Mouse (Mus musculus): ENCODE results near the gene Fgfr2. TPM values are rescaled to one million over a fixed set of nuclear protein-coding genes. Genes with fewer than 3 reads are reported as not detected.

The Fgfr2 gene
- polyA plus RNA-seq, 1 experiment from 2014 or later = 86.9 TPM

DNA sequence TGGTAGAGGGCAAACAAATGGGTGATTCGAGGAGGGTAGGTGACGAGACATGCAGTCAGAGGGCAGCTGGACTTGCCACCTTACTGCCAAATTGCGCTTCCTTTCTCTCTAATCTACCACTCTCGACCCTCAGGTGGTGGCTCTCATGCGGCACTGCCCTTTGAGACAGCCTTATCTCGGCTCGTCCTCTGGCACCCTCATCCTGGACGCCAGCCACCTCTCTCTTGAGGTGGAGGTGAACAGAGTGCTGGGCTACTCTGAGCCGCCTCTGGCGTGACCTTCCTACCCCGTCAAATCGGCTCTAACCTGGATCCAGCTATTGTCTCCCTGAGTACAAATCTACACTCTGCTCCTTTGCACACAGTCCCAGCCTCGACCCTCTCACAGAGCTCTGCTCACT lies 344.5 kb downstream of the Fgfr2 start:
- Histone ChIP-seq H3K4me1 (ENCODE audit: control insufficient read depth, insufficient read depth, low read length) (peaks cover 14% of the 10 kb centered on the region), H3K36me3 (ENCODE audit: control insufficient read depth, insufficient read depth, low read length) (no peaks in the 10 kb centered on the region; the same call in 1 of the 2 replicates), H3K9ac (ENCODE audit: low read length) (no peak overlapping the region), H3K4me2 (ENCODE audit: low read depth) (no peak overlapping the region), H3K27ac (ENCODE audit: low read depth, low read length) (no peak overlapping the region), H3K4me3 (ENCODE audit: low read depth, low read length) (no peak overlapping the region), H3K9me3 (ENCODE audit: control insufficient read depth, low read length) (no peaks in the 10 kb centered on the region), H3K27me3 (ENCODE audit: control insufficient read depth, insufficient read depth, low read length) (no peaks in the 10 kb centered on the region)
- ATAC-seq (ENCODE audit: insufficient read depth, low FRiP score, low TSS enrichment) (no peak), DNase-seq (ENCODE audit: low spot score) (no peak)
- WGBS = 85% methylated on average over 13 of the region's 13 CpGs

DNA sequence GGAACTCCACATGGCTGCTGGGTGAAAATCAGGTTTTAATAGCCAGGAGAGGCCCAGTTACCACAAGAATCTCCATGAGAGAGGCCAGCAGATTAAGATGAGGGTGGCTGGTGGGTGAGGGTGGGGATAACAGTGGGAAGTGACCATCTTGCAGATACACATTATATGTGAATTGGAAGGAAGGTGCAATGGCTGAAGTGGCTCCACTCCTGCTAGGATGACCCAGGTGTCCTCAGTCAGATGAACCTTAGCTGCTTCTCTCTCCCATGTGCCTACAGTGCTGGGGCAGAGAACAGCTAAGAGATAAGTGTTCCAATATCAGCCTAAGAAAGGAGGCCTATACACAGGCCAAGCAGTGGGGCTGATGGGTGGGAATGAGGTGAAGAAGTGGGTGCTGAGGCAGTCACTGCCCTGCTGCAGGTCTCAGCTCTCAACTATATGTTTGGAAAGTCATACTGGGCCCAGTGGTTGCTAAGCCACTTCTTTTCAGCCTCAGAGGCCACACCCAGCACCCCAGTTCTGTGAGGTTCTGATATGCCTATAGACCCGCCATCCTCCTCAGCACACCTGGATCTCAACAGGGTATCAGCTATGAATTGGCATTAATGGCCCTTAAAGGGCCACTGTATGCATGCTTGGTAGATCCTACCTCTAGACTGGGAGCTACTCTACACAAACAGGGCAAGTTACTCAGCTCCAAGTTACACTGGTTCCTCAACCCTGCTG lies 345.3 kb downstream of the Fgfr2 start:
- Histone ChIP-seq H3K36me3 (ENCODE audit: control insufficient read depth, insufficient read depth, low read length) (no peaks in the 10 kb centered on the region; the same call in 1 of the 2 replicates), H3K4me2 (ENCODE audit: low read depth) (no peak overlapping the region), H3K9me3 (ENCODE audit: control insufficient read depth, low read length) (no peaks in the 10 kb centered on the region), H3K27me3 (ENCODE audit: control insufficient read depth, insufficient read depth, low read length) (no peaks in the 10 kb centered on the region), H3K27ac (ENCODE audit: low read depth, low read length) (no peak overlapping the region), H3K9ac (ENCODE audit: low read length) (no peak overlapping the region), H3K4me1 (ENCODE audit: control insufficient read depth, insufficient read depth, low read length) (peaks cover 14% of the 10 kb centered on the region), H3K4me3 (ENCODE audit: low read depth, low read length) (no peak overlapping the region)
- DNase-seq (ENCODE audit: low spot score) (no peak), ATAC-seq (ENCODE audit: insufficient read depth, low FRiP score, low TSS enrichment) (no peak)
- 77% methylated on average over 1 of the region's 1 CpGs for WGBS

DNA sequence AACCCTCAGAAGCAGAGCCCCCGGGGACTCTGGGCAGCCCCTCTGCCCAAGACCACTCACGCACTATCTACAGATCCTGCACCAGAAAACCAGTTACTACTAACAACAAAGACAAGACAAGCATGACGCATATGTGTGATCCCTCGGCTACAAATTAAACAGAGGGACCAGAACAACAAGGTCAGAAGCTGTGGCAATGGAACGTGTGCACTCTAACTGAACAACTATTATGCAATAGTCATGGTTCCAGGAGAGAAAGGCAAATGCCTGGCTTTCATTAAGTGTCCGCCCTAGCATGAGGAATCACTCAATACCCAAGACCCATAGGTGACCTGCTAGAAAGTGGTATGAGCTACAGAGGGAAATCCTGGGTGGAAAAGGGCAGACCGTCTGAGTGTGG lies 346.0 kb downstream of the Fgfr2 start:
- ATAC-seq (ENCODE audit: insufficient read depth, low FRiP score, low TSS enrichment) = no peak
- no peaks in the 10 kb centered on the region for H3K27me3 ChIP-seq (ENCODE audit: control insufficient read depth, insufficient read depth, low read length)
- H3K9me3 ChIP-seq (ENCODE audit: control insufficient read depth, low read length) = no peaks in the 10 kb centered on the region
- WGBS = 92% methylated on average over 7 of the region's 7 CpGs
- peaks cover 14% of the 10 kb centered on the region for H3K4me1 ChIP-seq (ENCODE audit: control insufficient read depth, insufficient read depth, low read length)
- H3K9ac ChIP-seq (ENCODE audit: low read length) = no peak overlapping the region
- H3K27ac ChIP-seq (ENCODE audit: low read depth, low read length) = no peak overlapping the region
- H3K36me3 ChIP-seq (ENCODE audit: control insufficient read depth, insufficient read depth, low read length) = peaks cover 2% of the 10 kb centered on the region; the same call in 1 of the 2 replicates
- no peak for DNase-seq (ENCODE audit: low spot score)
- no peak overlapping the region for H3K4me3 ChIP-seq (ENCODE audit: low read depth, low read length)
- no peak overlapping the region for H3K4me2 ChIP-seq (ENCODE audit: low read depth)

DNA sequence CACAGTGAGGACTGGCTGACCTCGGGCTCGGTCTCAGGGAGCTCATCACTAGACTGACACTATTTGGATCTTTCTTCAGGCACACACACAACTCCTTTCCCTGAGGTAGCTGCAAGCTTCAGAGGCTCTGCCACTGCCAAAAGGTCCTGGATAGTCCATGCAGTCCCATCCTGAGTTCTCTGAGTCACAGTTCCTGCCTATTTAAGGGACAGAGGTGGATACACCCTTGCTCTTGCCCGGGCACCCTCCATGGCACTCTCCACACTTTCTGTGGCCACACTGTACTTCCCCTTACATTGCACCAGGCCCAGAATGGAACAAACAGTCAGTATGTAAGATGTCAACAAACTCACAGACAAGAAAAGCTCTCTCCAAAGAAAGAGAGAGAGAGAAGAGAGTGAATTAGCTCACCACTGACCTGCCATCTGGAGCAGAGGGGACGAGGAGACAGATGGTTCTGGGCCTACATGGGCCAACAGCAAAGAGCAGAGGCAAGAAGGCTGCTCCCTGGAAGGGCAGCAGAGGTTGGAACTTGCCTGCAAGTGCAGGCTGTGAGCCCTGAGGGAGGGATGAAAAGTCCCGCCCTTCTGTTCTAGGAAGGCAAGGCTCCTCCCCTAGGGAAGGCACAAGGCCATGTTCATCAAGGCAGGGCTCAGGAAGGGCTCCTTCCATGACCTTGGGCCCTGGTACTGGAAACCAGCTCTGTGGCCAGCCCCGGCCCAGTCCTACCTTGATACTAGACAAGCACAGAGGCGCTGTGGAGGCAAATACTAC lies 346.6 kb downstream of the Fgfr2 start:
- H3K27ac ChIP-seq (ENCODE audit: low read depth, low read length) = no peak overlapping the region
- 86% methylated on average over 7 of the region's 7 CpGs for WGBS
- H3K4me1 ChIP-seq (ENCODE audit: control insufficient read depth, insufficient read depth, low read length) = peaks cover 11% of the 10 kb centered on the region
- no peaks in the 10 kb centered on the region for H3K27me3 ChIP-seq (ENCODE audit: control insufficient read depth, insufficient read depth, low read length)
- H3K36me3 ChIP-seq (ENCODE audit: control insufficient read depth, insufficient read depth, low read length) = peaks cover 2% of the 10 kb centered on the region; the same call in 1 of the 2 replicates
- DNase-seq (ENCODE audit: low spot score) (no peak), ATAC-seq (ENCODE audit: insufficient read depth, low FRiP score, low TSS enrichment) (no peak)
- no peaks in the 10 kb centered on the region for H3K9me3 ChIP-seq (ENCODE audit: control insufficient read depth, low read length)
- H3K4me2 ChIP-seq (ENCODE audit: low read depth) = no peak overlapping the region
- H3K9ac ChIP-seq (ENCODE audit: low read length) = no peak overlapping the region
- no peak overlapping the region for H3K4me3 ChIP-seq (ENCODE audit: low read depth, low read length)

DNA sequence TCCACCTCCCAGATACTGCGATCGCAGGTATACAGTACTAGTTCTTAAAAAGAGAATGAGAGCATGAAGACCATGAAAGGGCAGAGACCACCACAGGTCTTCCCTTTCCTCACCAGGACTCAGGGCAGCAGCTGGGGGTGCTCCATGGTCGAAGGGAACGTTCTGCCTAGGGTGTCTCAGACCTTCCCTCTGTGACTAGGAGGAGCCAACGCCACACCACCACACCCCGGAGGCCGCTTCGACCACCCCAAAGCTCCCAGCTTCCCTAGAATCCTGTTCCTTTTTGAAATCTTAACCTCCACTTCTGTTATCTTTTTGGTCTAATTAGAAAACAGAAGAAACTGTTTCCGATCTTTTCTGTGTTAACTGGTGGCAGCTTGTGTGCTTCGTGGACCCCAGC lies 347.2 kb downstream of the Fgfr2 start:
- H3K36me3 ChIP-seq (ENCODE audit: control insufficient read depth, insufficient read depth, low read length) = peaks cover 2% of the 10 kb centered on the region; the same call in 1 of the 2 replicates
- H3K9ac ChIP-seq (ENCODE audit: low read length) = no peak overlapping the region
- no peak for ATAC-seq (ENCODE audit: insufficient read depth, low FRiP score, low TSS enrichment)
- no peak for DNase-seq (ENCODE audit: low spot score)
- no peak overlapping the region for H3K4me2 ChIP-seq (ENCODE audit: low read depth)
- WGBS = 94% methylated on average over 10 of the region's 10 CpGs
- no peaks in the 10 kb centered on the region for H3K27me3 ChIP-seq (ENCODE audit: control insufficient read depth, insufficient read depth, low read length)
- no peak overlapping the region for H3K4me3 ChIP-seq (ENCODE audit: low read depth, low read length)
- no peaks in the 10 kb centered on the region for H3K9me3 ChIP-seq (ENCODE audit: control insufficient read depth, low read length)
- peaks cover 6% of the 10 kb centered on the region for H3K4me1 ChIP-seq (ENCODE audit: control insufficient read depth, insufficient read depth, low read length)
- H3K27ac ChIP-seq (ENCODE audit: low read depth, low read length) = no peak overlapping the region

DNA sequence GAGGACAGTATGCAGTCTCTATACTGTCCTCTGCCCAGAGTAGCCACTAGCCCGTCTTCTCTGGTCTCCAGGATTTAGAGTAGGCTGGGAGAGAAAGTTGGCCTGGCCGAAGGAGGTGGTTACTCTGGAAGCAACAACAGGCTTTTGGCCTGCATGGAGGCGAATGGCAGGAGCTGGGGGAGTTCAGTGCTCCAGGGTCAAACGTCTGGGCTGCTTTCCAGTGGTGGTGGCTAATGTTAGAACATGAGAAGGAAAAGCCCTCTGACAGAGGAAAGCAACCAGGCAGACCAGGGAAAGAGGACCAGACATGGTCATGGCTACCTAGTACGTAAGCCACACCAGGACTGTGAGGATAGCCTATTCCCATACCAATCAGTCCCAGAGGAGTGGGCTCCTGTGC lies 347.8 kb downstream of the Fgfr2 start:
- peaks cover 2% of the 10 kb centered on the region; the same call in 1 of the 2 replicates for H3K36me3 ChIP-seq (ENCODE audit: control insufficient read depth, insufficient read depth, low read length)
- no peaks in the 10 kb centered on the region for H3K9me3 ChIP-seq (ENCODE audit: control insufficient read depth, low read length)
- ATAC-seq (ENCODE audit: insufficient read depth, low FRiP score, low TSS enrichment) = no peak
- no peak overlapping the region for H3K4me3 ChIP-seq (ENCODE audit: low read depth, low read length)
- no peak overlapping the region for H3K9ac ChIP-seq (ENCODE audit: low read length)
- WGBS = 90% methylated on average over 5 of the region's 5 CpGs
- peaks cover under 1% of the 10 kb centered on the region; the same call in 1 of the 2 replicates for H3K4me1 ChIP-seq (ENCODE audit: control insufficient read depth, insufficient read depth, low read length)
- DNase-seq (ENCODE audit: low spot score) = no peak
- no peak overlapping the region for H3K27ac ChIP-seq (ENCODE audit: low read depth, low read length)
- no peaks in the 10 kb centered on the region for H3K27me3 ChIP-seq (ENCODE audit: control insufficient read depth, insufficient read depth, low read length)
- no peak overlapping the region for H3K4me2 ChIP-seq (ENCODE audit: low read depth)

DNA sequence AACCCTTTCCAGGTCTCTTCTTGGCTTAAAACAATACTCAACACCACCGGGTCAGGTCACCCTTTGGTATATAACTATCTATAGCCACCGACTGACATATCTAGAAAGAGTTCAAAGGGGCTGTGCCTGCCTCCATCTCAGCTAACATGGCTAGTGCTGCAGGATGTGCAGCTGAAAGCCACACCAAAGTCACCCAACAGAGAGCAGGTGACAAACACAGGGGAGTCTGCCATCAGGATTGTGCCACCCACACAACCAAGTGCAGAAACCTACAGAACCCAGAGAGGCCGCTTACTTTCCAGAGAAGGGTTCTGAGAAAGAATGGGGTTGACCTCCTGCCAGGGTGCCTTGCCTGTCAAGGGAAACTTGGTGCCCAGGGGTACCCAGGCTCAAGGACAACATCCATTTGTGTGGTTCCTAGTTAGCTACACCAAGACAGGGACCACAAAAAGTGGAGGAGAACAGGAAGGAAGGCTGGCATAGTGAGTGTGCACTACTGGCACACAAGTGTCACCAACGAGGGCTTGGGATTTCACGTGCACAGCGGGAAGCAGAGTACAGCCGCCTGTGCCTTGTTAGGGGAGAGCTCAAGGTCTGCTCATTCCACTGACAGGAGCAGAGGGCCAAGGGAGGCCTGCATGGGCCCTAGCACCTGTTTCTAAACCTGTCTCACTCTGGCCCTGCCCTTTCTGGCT lies 350.0 kb downstream of the Fgfr2 start:
- ATAC-seq (ENCODE audit: insufficient read depth, low FRiP score, low TSS enrichment) = no peak
- WGBS = 94% methylated on average over 7 of the region's 7 CpGs
- Histone ChIP-seq H3K36me3 (ENCODE audit: control insufficient read depth, insufficient read depth, low read length) (peaks cover 2% of the 10 kb centered on the region; the same call in 1 of the 2 replicates), H3K27me3 (ENCODE audit: control insufficient read depth, insufficient read depth, low read length) (no peaks in the 10 kb centered on the region), H3K27ac (ENCODE audit: low read depth, low read length) (no peak overlapping the region), H3K4me2 (ENCODE audit: low read depth) (no peak overlapping the region), H3K4me3 (ENCODE audit: low read depth, low read length) (no peak overlapping the region), H3K9me3 (ENCODE audit: control insufficient read depth, low read length) (no peaks in the 10 kb centered on the region), H3K9ac (ENCODE audit: low read length) (no peak overlapping the region), H3K4me1 (ENCODE audit: control insufficient read depth, insufficient read depth, low read length) (no peaks in the 10 kb centered on the region)
- DNase-seq (ENCODE audit: low spot score) = no peak

DNA sequence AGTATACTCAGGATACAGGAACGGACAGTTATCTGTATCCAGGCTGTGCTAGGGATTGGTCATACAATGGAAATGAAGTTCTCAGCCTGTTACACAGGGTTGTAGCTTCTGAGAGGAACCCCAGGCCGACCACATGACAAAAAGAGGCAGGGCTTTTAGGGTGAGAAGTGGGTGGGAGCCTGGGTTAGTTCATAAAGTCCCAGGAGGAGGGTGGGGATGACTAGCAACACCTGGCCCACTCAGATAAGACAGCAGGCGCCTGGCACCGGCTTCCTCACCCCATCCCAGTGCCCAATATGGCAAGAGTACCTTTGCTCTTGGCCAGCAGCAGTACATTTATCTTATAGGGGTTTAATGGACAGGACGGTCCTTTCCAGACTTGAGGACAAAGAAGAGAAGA lies 350.7 kb downstream of the Fgfr2 start:
- Histone ChIP-seq H3K27me3 (ENCODE audit: control insufficient read depth, insufficient read depth, low read length) (no peaks in the 10 kb centered on the region), H3K4me1 (ENCODE audit: control insufficient read depth, insufficient read depth, low read length) (peaks cover 3% of the 10 kb centered on the region; the same call in 1 of the 2 replicates), H3K36me3 (ENCODE audit: control insufficient read depth, insufficient read depth, low read length) (peaks cover 2% of the 10 kb centered on the region; the same call in 1 of the 2 replicates), H3K4me2 (ENCODE audit: low read depth) (no peak overlapping the region), H3K4me3 (ENCODE audit: low read depth, low read length) (no peak overlapping the region), H3K27ac (ENCODE audit: low read depth, low read length) (no peak overlapping the region), H3K9me3 (ENCODE audit: control insufficient read depth, low read length) (no peaks in the 10 kb centered on the region), H3K9ac (ENCODE audit: low read length) (no peak overlapping the region)
- DNase-seq (ENCODE audit: low spot score) = no peak
- 85% methylated on average over 5 of the region's 5 CpGs for WGBS
- no peak for ATAC-seq (ENCODE audit: insufficient read depth, low FRiP score, low TSS enrichment)
